Mouse (Mus musculus): Measurements from ENCODE around the gene Macrod1. TPM values are rescaled to one million over a fixed set of nuclear protein-coding genes. Genes with fewer than 3 reads are reported as not detected.
A peak's percentile ranks its signal among the peaks of the same experiment; 100 is the strongest.

Macrod1 gene
- total RNA-seq, 2 experiments from 2014 or later = 20.4 to 22.2 TPM

GRCm38 (mm10) chr19:7171447-7171846, 114.8 kb downstream of the Macrod1 start:
- no peak for DNase-seq

- peak in 1 of 2 experiments; percentile 52 for DNase-seq
Measured at GRCm38 (mm10) chr19:7172051-7172866, 115.6 kb downstream of the Macrod1 start.

DNA sequence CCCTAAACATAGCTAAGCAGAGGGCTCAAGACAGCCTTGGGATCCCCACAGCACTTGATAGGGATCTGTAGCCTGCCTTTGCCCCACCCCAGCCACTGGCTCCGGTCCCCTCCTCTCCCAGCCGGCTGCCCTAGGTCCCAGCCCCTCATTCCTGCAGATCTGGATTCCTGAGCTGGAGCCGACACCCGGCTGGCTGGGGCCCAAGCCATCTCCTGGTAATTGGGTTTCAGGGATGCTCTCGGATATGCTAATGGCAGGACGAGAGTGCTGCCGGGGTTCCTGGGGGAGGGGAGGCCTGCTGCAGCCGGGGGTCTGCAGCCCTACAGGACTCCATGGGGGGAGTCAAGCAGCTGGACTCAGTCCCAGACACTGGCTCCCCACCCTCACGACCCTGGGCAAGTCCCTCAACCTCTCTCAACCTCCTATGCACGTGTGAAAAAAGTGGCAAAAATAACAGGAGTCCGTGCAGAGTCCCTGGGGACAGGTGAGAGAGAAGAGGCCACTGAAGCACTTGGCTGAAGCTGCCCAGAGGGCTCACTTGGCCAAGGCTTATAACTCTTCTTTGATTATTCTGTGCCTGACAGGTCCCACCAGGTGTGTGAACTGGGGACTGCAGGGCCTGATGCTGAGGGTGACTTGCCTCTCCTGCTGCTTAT, 119.6 kb downstream of the Macrod1 start:
- DNase-seq = no peak

- DNase-seq = no peak
Measured at GRCm38 (mm10) chr19:7177804-7178511, 121.3 kb downstream of the Macrod1 start.

DNA sequence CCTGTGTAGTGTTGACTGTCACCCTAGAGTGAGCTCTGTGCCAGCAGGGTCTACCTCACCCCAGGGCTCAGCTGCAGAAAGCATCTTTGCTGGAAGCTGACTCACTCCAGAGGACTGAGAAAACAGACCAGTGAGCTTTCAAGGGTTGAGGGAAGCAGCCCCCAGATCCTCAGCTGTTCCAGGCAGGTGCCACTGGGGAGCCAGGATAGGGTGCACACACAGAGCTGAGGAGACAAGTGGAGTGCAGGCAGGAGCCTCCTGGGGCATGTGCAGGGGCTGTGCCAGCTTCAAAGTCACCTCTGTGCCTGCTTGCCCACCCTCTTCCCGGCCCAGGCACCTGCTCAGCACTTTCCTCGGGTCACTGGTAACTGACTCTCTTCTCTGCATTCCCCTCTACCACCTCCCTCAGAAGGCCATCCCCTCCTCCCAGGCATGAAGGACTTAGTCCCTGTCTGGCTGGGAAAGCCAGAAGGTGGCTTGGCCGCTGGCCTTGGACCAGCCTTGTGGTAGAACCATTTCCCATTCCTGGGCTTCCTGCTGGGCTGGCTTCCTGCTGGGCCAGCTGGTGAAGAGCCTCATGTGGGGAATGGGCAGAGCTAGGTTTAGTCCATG, 122.3 kb downstream of the Macrod1 start:
- DNase-seq = no peak

DNA sequence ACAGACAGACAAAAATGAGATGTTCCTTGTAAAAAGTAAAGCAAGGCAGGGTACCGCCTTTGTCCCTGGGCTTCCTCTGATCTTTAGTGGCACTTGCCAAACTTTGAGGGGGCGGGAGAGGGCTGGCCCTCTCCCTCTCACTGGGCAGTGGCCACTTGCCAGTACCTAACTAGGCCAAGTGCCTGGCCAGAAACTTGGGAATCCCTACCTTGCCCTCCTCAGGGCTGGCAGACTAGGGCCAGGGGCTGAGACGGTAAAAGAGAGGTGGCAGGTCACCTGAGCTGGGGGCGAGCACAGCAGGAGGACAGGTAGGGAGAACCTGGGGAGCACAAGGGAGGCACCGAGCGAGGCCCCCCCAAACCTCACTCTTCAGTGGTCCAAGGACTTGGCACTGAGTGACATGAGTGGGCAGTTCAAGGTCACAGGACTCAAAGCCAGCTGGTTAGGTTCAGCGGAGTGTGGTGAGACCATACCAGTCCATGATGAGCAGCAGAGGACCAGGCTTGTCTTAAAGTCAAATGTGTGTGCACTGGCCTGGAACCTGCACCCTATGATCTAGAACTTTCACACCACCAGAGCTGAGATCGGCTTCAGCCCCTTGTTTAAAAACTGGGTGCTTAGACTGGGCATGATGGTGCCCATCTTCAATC, 124.3 kb downstream of the Macrod1 start:
- DNase-seq = peak in 1 of 2 experiments; percentile 49

GRCm38 (mm10) chr19:7181496-7181895, 124.9 kb downstream of the Macrod1 start:
- DNase-seq = no peak

DNA sequence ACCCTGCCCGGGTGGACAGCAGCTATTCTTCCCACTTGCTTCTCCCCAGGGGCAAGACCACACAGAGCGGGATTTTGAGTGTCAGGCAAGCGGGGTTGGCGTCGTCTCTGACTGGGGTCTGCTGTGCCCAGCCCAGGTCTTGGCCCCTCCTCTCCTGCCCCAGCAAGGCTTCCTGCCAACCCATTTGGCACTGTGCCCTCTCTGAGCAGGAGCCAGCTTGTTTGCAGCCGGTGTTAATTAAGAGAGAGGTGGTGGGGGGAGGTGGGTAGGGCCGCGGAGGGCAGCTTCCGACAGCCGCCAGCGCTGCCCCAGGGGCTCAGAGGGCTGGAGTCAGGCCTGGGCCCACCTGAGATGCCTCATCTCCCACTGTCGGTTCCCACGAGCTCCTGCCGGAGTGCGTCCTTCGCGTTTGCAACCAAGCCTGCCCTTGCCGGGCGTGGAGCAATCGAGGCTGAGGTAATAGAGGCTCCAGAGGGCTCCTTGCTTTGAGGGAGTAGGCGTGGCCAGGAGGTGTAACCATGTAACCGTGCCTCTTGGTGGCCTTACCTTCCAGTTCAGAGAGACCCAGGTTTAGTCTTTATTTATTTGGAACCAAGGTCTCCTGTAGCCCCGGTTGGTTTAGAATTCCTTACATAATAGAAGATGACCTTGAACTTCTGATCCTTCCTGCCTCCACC, 125.8 kb downstream of the Macrod1 start:
- DNase-seq = peak; percentile 78 to 86

GRCm38 (mm10) chr19:7183419-7183818, 126.8 kb downstream of the Macrod1 start:
- no peak for DNase-seq

GRCm38 (mm10) chr19:7185059-7185458, 128.4 kb downstream of the Macrod1 start:
- DNase-seq = no peak

DNA sequence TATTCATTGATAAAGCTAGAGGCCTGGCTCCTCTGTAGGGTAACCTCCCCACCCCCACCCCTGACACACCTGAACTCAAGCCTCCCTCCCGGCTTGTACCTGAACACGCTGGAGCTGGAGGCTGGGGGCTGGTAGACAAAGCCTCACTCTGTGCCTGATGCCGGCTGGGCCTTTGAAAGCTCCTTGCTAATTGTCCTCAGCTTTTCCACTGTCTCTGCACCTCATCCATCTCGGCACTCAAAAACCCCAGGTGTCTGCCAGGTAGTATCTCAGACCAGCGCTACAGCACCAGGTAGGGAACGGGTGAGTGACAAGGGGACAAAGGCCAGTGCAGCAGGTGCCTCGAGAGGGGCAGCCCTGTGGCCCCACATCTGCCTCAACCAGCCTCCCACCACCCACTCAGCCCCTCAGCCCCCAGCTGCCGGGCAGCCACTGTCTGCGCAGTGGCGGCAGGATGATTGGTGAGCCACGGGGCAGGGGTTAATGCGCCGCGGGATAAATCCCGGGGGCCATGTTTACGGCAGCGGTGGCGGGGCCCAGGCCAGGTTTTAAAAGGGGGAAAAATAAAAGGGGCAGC, 129.2 kb downstream of the Macrod1 start:
- DNase-seq = no peak

GRCm38 (mm10) chr19:7187157-7187556, 130.5 kb downstream of the Macrod1 start:
- no peak for DNase-seq

- DNase-seq = no peak
Measured at GRCm38 (mm10) chr19:7189026-7189425, 132.4 kb downstream of the Macrod1 start.

- DNase-seq = no peak
Measured at GRCm38 (mm10) chr19:7190986-7191385, 134.4 kb downstream of the Macrod1 start.

DNA sequence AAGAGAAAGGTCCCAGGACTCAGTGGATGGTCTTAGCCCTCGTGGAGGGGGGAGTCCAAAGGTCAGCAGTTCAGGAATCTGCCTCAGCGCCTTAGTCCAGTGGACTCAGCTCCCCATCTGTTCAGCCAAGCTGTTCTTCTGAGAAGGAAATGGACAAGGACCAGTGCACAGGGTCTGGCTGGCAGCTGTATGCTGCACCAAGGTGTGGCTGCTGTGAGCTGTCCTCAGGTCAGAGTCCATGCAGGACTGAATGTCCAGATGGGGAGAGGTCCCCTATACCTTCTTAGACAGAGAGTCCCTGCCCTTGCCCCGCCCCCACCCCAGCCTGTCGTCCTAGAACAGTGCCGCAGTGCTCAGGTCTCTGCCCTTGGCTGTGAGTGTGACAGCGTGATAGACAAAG, 135.0 kb downstream of the Macrod1 start:
- DNase-seq = no peak

- DNase-seq = no peak
Measured at GRCm38 (mm10) chr19:7192561-7192967, 136.0 kb downstream of the Macrod1 start.

DNA sequence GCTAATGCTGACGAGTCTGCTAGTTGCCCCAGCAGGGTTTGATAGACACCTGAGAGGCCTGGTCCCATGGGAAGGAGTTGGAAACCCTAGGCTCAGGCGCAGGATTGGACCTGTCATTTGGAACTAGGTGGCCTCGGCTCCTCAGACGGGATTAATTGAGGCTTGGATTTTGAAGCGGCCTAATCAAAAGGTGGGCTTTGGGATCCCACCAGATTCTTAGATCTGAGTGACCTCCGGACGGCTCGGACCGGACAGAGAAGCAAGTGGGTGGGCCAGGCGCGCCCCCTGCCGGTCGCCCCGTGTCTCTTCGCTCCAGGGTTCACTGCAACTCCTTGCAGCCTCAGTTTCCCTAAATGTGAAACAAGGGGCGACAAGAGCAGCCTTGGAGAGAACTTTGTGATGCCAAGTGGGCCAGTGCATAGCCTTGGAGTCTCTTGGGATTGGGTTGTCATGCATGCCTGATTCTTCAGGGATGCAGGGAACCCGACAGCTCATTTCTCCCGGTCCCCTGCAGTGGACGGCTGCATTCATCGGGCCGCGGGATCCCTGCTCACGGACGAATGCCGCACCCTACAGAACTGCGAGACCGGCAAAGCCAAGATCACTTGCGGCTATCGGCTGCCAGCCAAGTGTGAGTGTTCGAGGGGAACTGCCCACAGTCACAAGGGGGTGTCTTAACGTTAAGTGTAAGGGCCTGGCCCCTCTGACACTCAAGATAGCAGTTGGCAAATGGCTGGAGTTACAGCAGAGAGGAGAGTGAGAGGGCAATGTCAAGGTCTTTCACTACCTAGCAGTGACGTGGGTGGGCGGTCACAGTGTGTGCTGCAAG, 139.5 kb downstream of the Macrod1 start:
- peak in 1 of 2 experiments; percentile 58 for DNase-seq

DNA sequence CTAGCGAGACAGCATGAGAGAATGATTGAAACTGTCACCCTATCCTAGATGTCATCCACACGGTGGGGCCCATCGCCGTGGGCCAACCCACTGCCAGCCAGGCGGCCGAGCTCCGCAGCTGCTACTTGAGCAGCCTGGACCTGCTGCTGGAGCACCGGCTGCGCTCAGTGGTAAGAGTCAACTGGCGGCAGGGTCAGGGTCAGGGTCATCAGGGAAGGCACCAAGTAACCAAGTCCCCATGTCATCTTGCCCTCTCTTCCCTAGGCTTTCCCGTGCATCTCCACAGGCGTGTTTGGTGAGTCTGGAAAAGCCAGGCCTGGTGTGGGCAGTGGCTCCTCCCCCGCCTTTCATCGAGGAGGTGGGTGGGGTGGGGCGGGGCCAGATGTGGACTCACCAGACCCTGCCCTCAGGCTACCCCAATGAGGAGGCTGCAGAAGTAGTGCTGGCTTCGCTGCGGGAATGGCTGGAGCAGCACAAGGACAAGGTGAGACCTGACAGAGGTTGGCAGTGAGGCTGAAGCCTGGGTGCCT, 140.2 kb downstream of the Macrod1 start:
- DNase-seq = no peak

DNA sequence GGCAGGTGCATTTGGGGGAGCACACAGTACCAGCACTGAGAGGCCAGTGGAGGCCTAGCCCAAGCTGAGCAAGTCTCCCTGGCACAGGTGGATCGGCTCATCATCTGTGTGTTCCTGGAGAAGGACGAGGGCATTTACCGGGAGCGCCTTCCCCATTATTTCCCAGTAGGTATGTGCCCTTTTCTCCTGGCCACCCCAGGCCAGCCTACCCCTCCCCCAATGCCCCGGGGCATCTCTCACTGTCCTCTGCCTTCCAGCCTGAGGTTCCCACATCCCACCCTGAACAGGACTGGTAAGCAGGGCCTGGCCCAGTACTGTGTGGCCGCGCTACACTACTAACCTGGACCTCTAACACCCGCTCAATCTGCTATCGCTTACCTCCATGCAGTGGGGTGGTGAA, 140.8 kb downstream of the Macrod1 start:
- no peak for DNase-seq

DNA sequence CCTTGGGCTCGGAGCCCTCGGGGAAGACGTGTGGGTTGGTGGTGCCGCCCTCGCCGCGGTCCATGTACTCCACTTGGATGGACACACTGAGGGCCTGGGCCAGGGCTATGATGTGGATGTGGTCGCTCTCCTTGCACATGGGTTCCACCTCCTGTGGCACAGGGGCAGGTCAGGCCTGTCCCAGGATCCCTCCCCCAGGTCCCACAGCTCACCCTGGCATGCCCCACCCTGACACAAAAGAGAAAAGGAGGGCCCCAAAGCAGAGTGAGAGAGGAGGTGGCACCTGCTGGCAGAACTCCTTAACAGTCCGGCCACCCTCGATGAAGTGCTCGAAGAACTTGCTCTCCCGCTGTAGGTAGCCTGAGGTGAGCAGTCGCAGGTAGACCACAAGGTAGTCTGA, 142.5 kb downstream of the Macrod1 start:
- DNase-seq = no peak

Data from layer of hippocampus, postnatal 36 days (tissue).